Mouse (Mus musculus) right cerebral cortex, adult 18-20 months (tissue): ENCODE results near the gene Lonp2.

Source experiments
- DNase-seq: peaks from one replicate; pipeline ENCODE4 v3.0.0; 2022; ENCODE audit warnings: mixed read lengths

Gene Lonp2

GRCm38 (mm10) chr8:86623911-86624731 is at the start of gene Lonp2:
Lonp2 (plus strand) TSS chr8:86624043.
- peak; percentile 99 for DNase-seq

- DNase-seq = no peak
These were observed 46.3 kb upstream of the Lonp2 start for GRCm38 (mm10) chr8:86577547-86577946.

- DNase-seq = peak; percentile 77
These were observed 45.8 kb upstream of the Lonp2 start for GRCm38 (mm10) chr8:86578076-86578475.

- no peak for DNase-seq
These were observed 45.1 kb upstream of the Lonp2 start for GRCm38 (mm10) chr8:86578693-86579092.

GRCm38 (mm10) chr8:86580458-86580857 is 43.4 kb upstream of the Lonp2 start, which contains the start of gene Abcc12:
Abcc12 (minus strand) TSS chr8:86580686.
- DNase-seq = no peak

- DNase-seq = no peak
These were observed 41.9 kb upstream of the Lonp2 start for GRCm38 (mm10) chr8:86581921-86582331.

- peak; percentile 83 for DNase-seq
These were observed 38.7 kb upstream of the Lonp2 start for GRCm38 (mm10) chr8:86585118-86585517.

- DNase-seq = peak; percentile 82
These were observed 38.3 kb upstream of the Lonp2 start for GRCm38 (mm10) chr8:86585532-86585931.

- no peak for DNase-seq
These were observed 37.8 kb upstream of the Lonp2 start for GRCm38 (mm10) chr8:86586058-86586457.

- DNase-seq = no peak
These were observed 37.2 kb upstream of the Lonp2 start for GRCm38 (mm10) chr8:86586642-86587041.

GRCm38 (mm10) chr8:86588338-86588737 is 35.5 kb upstream of the Lonp2 start:
- DNase-seq = no peak

GRCm38 (mm10) chr8:86593099-86593498 is 30.7 kb upstream of the Lonp2 start:
- no peak for DNase-seq

GRCm38 (mm10) chr8:86594159-86594796 is 29.6 kb upstream of the Lonp2 start:
- DNase-seq = no peak

GRCm38 (mm10) chr8:86595671-86596070 is 28.2 kb upstream of the Lonp2 start:
- DNase-seq = no peak

GRCm38 (mm10) chr8:86597681-86598080 is 26.2 kb upstream of the Lonp2 start:
- DNase-seq = no peak

GRCm38 (mm10) chr8:86599299-86599698 is 24.5 kb upstream of the Lonp2 start:
- DNase-seq = no peak

- DNase-seq = no peak
These were observed 23.5 kb upstream of the Lonp2 start for GRCm38 (mm10) chr8:86600311-86600710.

GRCm38 (mm10) chr8:86603174-86603573 is 20.7 kb upstream of the Lonp2 start:
- DNase-seq = no peak

- no peak for DNase-seq
These were observed 19.2 kb upstream of the Lonp2 start for GRCm38 (mm10) chr8:86604676-86605075.

- no peak for DNase-seq
These were observed 10.0 kb upstream of the Lonp2 start for GRCm38 (mm10) chr8:86613798-86614197.

GRCm38 (mm10) chr8:86615095-86615769 is 8.6 kb upstream of the Lonp2 start:
- DNase-seq = no peak

GRCm38 (mm10) chr8:86617759-86618387 is 6.0 kb upstream of the Lonp2 start:
- DNase-seq = no peak

- no peak for DNase-seq
These were observed 312 bp upstream of the Lonp2 start for GRCm38 (mm10) chr8:86623551-86623910.
